Mouse (Mus musculus): ENCODE measurements at regions not wholly inside any gene's neighbourhood (a gene's known extent, or its start where the extent isn't known, plus 50 kb on each side); places are given as distances from the start of the nearest gene placed in this dataset.

GRCm38 (mm10) chrX:103532620-103533199, 97.7 kb upstream of the Zcchc13 start:
- 0 out of 2 replicates have a peak, but pooled peaks have one; percentile 19 for ATAC-seq (replicated peaks; ENCODE audit: poor library complexity)

GRCm38 (mm10) chrX:103533306-103533705, 97.1 kb upstream of the Zcchc13 start:
- no peak for ATAC-seq (replicated peaks; ENCODE audit: poor library complexity)

GRCm38 (mm10) chrX:103533831-103534230, 96.6 kb upstream of the Zcchc13 start:
- ATAC-seq (replicated peaks; ENCODE audit: poor library complexity) = no peak

GRCm38 (mm10) chrX:103546490-103547202, 83.7 kb upstream of the Zcchc13 start:
- no peak for ATAC-seq (replicated peaks; ENCODE audit: poor library complexity)

GRCm38 (mm10) chrX:103551304-103551703, 79.1 kb upstream of the Zcchc13 start:
- peak; percentile 51 for ATAC-seq (replicated peaks; ENCODE audit: poor library complexity)

GRCm38 (mm10) chrX:103553196-103553595, 77.2 kb upstream of the Zcchc13 start:
- ATAC-seq (replicated peaks; ENCODE audit: poor library complexity) = peak; percentile 28

GRCm38 (mm10) chrX:103553605-103554004, 76.8 kb upstream of the Zcchc13 start:
- ATAC-seq (replicated peaks; ENCODE audit: poor library complexity) = no peak

- peak; percentile 67 for ATAC-seq (replicated peaks; ENCODE audit: poor library complexity)
These were observed 75.1 kb upstream of the Zcchc13 start for GRCm38 (mm10) chrX:103555041-103555986.

GRCm38 (mm10) chrX:103556046-103556445, 74.3 kb upstream of the Zcchc13 start:
- no peak for ATAC-seq (replicated peaks; ENCODE audit: poor library complexity)

GRCm38 (mm10) chrX:103556681-103557490, 73.5 kb upstream of the Zcchc13 start:
- no peak for ATAC-seq (replicated peaks; ENCODE audit: poor library complexity)

GRCm38 (mm10) chrX:103557496-103557895, 72.9 kb upstream of the Zcchc13 start:
- no peak for ATAC-seq (replicated peaks; ENCODE audit: poor library complexity)

- ATAC-seq (replicated peaks; ENCODE audit: poor library complexity) = peak; percentile 44
These were observed 66.7 kb upstream of the Zcchc13 start for GRCm38 (mm10) chrX:103563531-103564246.

- ATAC-seq (replicated peaks; ENCODE audit: poor library complexity) = no peak
These were observed 57.0 kb upstream of the Zcchc13 start for GRCm38 (mm10) chrX:103573344-103573743.

GRCm38 (mm10) chrX:103579484-103579883, 50.9 kb upstream of the Zcchc13 start:
- no peak for ATAC-seq (replicated peaks; ENCODE audit: poor library complexity)
